Mouse (Mus musculus) stomach, postnatal 0 days (tissue): ENCODE results near the gene Hmga1. TPM values are rescaled to one million over a fixed set of nuclear protein-coding genes. Genes with fewer than 3 reads are reported as not detected.

Experiments
- ATAC-seq: fragments of 200-750 bp; cut with Nextera tagmentation; 2 replicates; pipeline ENCODE4 v1.8.0; 2017; ENCODE audit not compliant: low FRiP score, low TSS enrichment
- DNase-seq: peaks from one replicate; pipeline ENCODE4 v3.0.0-alpha.2; 2016; ENCODE audit warnings: low spot score
- H3K27ac ChIP-seq: fragments of 300-500 bp; sonication (generic); replicated peaks from 2 replicates; pipeline ENCODE4 v1.5.1; 2014; ENCODE audit warnings: mild to moderate bottlenecking, control low read depth
- H3K27me3 ChIP-seq: fragments of 300-500 bp; sonication (generic); 2 replicates; pipeline ENCODE4 v1.6.1; 2014; ENCODE audit warnings: low read length; ENCODE audit not compliant: control insufficient read depth, insufficient read depth
- H3K36me3 ChIP-seq: fragments of 300-500 bp; sonication (generic); 2 replicates; pipeline ENCODE4 v1.6.1; 2014; ENCODE audit warnings: low read length, mixed read lengths; ENCODE audit not compliant: control insufficient read depth, insufficient read depth
- H3K4me1 ChIP-seq: fragments of 300-500 bp; sonication (generic); replicated peaks from 2 replicates; pipeline ENCODE4 v1.6.1; 2014; ENCODE audit warnings: antibody characterized with exemption; ENCODE audit not compliant: control insufficient read depth, insufficient read depth
- H3K4me2 ChIP-seq: fragments of 300-500 bp; sonication (generic); replicated peaks from 2 replicates; pipeline ENCODE4 v1.6.1; 2014; ENCODE audit warnings: low read depth, mild to moderate bottlenecking, control low read depth, moderate library complexity
- H3K4me3 ChIP-seq: fragments of 300-500 bp; sonication (generic); 2 replicates; pipeline ENCODE4 v1.5.1; 2014; ENCODE audit warnings: low read depth, low read length, control low read depth
- H3K9ac ChIP-seq: fragments of 300-500 bp; sonication (generic); 2 replicates; pipeline ENCODE4 v1.6.1; 2014; ENCODE audit warnings: mild to moderate bottlenecking, low read length, control low read depth, mixed read lengths
- H3K9me3 ChIP-seq: fragments of 300-500 bp; sonication (generic); 2 replicates; pipeline ENCODE4 v1.6.1; 2016; ENCODE audit warnings: low read length; ENCODE audit not compliant: control insufficient read depth
- CTCF ChIP-seq: IDR thresholded peaks from 2 replicates; pipeline ENCODE4 v1.5.1; 2016; ENCODE audit warnings: antibody characterized with exemption, low read depth, mild to moderate bottlenecking, moderate library complexity
- EP300 ChIP-seq: optimal IDR thresholded peaks from 2 replicates; pipeline ENCODE3; 2016; ENCODE audit warnings: antibody characterized with exemption
- WGBS: fragments of 180-500 bp; shearing (Covaris S2); extraction: QIAGEN DNeasy Blood & Tissue Kit; methylation state at CpG from one replicate; pipeline ENCODE4 v1.1.7; 2014; 5-methylcytosine and 5-hydroxymethylcytosine counted together
- polyA plus RNA-seq: library from polyadenylated mRNA; unstranded; fragments of >200 nt; fragmentation: Nextera tagmentation; extraction: Ambion mirVana; gene quantifications from 2 replicates; pipeline ENCODE4 v1.2.1, GENCODE M21; 2015

Gene Hmga1
- polyA plus RNA-seq, 1 experiment from 2014 or later = 71.1 TPM

DNA sequence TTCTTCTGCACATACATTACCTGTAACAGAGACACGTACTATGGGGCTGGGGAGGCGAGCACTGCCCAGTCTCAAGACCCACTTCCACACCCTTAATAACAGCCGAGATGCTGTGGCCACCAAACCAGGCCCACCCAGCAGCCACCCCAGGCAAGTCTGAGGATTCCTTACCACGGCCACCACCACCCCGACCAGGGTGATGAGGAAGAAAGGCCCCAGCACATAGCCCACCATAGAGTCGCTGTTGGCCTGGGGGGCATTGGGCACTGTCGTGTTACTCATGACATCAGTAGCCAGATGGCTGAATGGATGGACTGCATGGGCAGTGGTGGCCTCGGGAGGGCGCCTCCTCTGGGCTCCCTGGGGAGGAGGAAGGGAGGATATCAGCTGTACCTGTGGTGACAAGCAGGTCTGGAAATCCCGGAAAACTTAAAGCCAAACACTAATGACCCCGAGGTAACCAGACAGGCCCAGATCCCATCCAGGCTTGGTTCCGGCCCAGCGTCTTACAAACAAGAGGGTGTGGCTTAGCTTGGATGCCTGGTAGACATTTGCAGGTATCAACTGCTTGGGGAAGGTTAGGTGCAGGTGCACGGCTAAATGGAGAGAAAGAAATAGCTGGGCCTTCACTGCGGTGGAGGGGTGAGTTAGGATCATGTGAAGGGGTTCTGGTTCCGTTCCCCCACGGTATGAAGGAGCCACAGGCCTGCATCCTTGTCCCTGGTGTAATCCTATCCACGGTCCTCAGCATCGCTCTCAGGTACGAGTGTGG lies 8.3 kb downstream of the Hmga1 start:
- Histone ChIP-seq H3K27ac (peak overlapping the region; percentile 80), H3K9me3 (no peaks in the 10 kb centered on the region), H3K27me3 (no peaks in the 10 kb centered on the region), H3K9ac (peak overlapping the region; percentile 76), H3K36me3 (no peaks in the 10 kb centered on the region), H3K4me2 (peak overlapping the region; percentile 98), H3K4me3 (peak overlapping the region; percentile 63), H3K4me1 (0 out of 2 replicates have a peak, but pooled peaks cover 3% of the 10 kb centered on the region)
- DNase-seq (peak; percentile 62), ATAC-seq (no peak)
- TF ChIP-seq EP300 (no peak), CTCF (peak; percentile 60)
- 26% methylated on average over 20 of the region's 20 CpGs for WGBS

GRCm38 (mm10) chr17:27565163-27565941 lies 9.1 kb downstream of the Hmga1 start, which contains the start of gene AI413582:
TSS of gene AI413582 (minus strand) at chr17:27565756.
- H3K4me1 ChIP-seq = 0 out of 2 replicates have a peak, but pooled peaks cover 3% of the 10 kb centered on the region
- H3K4me2 ChIP-seq = peak within 1 kb of the TSS; percentile 98
- H3K9ac ChIP-seq = peak within 1 kb of the TSS; percentile 76
- no peaks in the 10 kb centered on the region for H3K9me3 ChIP-seq
- WGBS = under 1% methylated on average over 51 of the region's 58 CpGs
- peak within 1 kb of the TSS; percentile 80 for H3K27ac ChIP-seq
- H3K36me3 ChIP-seq = no peaks in the 10 kb centered on the region
- TF ChIP-seq CTCF = peak; percentile 96
- no peak for TF ChIP-seq EP300
- DNase-seq (peak; percentile 98), ATAC-seq (peak; percentile 93)
- H3K4me3 ChIP-seq = peak within 1 kb of the TSS; percentile 63
- H3K27me3 ChIP-seq = no peaks in the 10 kb centered on the region

GRCm38 (mm10) chr17:27565942-27566267 lies 9.6 kb downstream of the Hmga1 start:
- no peak for TF ChIP-seq CTCF
- TF ChIP-seq EP300 = no peak

DNA sequence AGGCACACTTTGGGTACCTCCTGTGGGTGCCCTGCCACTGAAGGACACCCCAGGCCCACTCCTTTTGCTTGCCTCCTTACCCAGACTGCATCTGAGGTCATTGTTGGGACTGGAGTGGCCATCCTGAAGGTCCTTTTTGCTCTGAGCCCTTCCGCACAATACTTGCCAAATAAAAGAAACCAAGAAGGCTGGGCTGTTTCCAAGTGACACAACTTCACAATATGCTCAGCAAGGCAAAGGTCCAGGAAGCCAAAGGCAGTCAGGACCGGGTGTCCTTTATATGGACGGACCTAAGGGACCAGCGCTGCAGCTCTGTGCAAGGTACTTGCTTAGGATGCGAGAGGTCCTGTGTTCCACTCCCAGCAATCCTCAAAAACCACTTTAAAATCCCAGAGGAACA lies 11.9 kb downstream of the Hmga1 start:
- no peak for ATAC-seq
- Histone ChIP-seq H3K9ac (no peak overlapping the region), H3K9me3 (no peaks in the 10 kb centered on the region), H3K4me2 (no peak overlapping the region), H3K27me3 (no peaks in the 10 kb centered on the region), H3K36me3 (no peaks in the 10 kb centered on the region), H3K4me1 (0 out of 2 replicates have a peak, but pooled peaks cover 3% of the 10 kb centered on the region), H3K27ac (no peak overlapping the region), H3K4me3 (no peak overlapping the region)
- no peak for DNase-seq
- no peak for TF ChIP-seq CTCF
- no peak for TF ChIP-seq EP300
- WGBS = 84% methylated on average over 5 of the region's 5 CpGs

More at GRCm38 (mm10) chr17:27565942-27566267, 9.6 kb downstream of the Hmga1 start:
- WGBS = under 1% methylated on average over 13 of the region's 13 CpGs
- Histone ChIP-seq H3K27ac (no peak overlapping the region), H3K4me2 (peak overlapping the region; percentile 98), H3K9ac (peak overlapping the region; percentile 76), H3K4me1 (0 out of 2 replicates have a peak, but pooled peaks cover 3% of the 10 kb centered on the region), H3K27me3 (no peaks in the 10 kb centered on the region), H3K36me3 (no peaks in the 10 kb centered on the region), H3K4me3 (peak overlapping the region; percentile 63), H3K9me3 (no peaks in the 10 kb centered on the region)
- no peak for ATAC-seq
- DNase-seq = no peak

DNA sequence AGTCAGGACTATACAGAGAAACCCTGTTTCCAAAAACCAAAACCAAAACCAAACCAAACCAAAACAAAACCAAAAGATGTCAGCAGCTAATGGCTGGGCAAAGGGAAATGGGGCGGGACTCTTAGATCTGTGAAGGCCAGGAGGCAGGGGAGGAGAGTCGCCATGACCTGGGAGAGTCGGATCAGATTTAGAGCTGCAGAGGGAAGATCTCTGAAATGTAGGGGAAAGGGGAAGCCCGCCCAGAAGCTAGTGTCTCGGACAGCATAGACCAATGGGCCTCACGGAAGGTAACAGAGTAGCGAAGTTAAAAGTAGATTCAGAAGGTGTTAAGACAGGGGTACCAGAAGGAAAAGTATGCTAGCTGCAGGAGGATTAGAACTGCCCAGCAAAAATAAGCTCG lies 15.0 kb downstream of the Hmga1 start:
- TF ChIP-seq CTCF = no peak
- no peak for TF ChIP-seq EP300
- ATAC-seq = no peak

More for the DNA sequence above, 15.0 kb downstream of the Hmga1 start:
- H3K9me3 ChIP-seq = no peaks in the 10 kb centered on the region
- H3K4me1 ChIP-seq = 0 out of 2 replicates have a peak, but pooled peaks cover 3% of the 10 kb centered on the region
- DNase-seq = no peak
- no peaks in the 10 kb centered on the region for H3K27me3 ChIP-seq
- no peak overlapping the region for H3K9ac ChIP-seq
- no peak overlapping the region for H3K4me2 ChIP-seq
- H3K27ac ChIP-seq = no peak overlapping the region
- H3K4me3 ChIP-seq = no peak overlapping the region
- WGBS = 73% methylated on average over 8 of the region's 8 CpGs
- H3K36me3 ChIP-seq = no peaks in the 10 kb centered on the region
